Mouse (Mus musculus) spleen, postnatal 36 days (tissue): ENCODE results near the gene Dnah8.

Experiments used
- DNase-seq, 2 experiments: peaks; one replicate each; pipeline ENCODE4 v3.0.0; 2022; ENCODE audit warnings: low spot score in 2 of 2, mixed read lengths in 1 of 2

The Dnah8 gene

GRCm38 (mm10) chr17:30821115-30821514 is 197.0 kb downstream of the Dnah8 start:
- DNase-seq: no peak

- no peak for DNase-seq
Observed at GRCm38 (mm10) chr17:30824473-30824872, 200.3 kb downstream of the Dnah8 start.

GRCm38 (mm10) chr17:30825731-30826304 is 201.7 kb downstream of the Dnah8 start:
- no peak for DNase-seq

- no peak for DNase-seq
Observed at GRCm38 (mm10) chr17:30831170-30831569, 207.0 kb downstream of the Dnah8 start.

GRCm38 (mm10) chr17:30835419-30835818 is 211.3 kb downstream of the Dnah8 start:
- no peak for DNase-seq

GRCm38 (mm10) chr17:30837031-30837430 is 212.9 kb downstream of the Dnah8 start:
- DNase-seq: no peak

- no peak for DNase-seq
Observed at GRCm38 (mm10) chr17:30840046-30840445, 215.9 kb downstream of the Dnah8 start.

GRCm38 (mm10) chr17:30842312-30842711 is 218.2 kb downstream of the Dnah8 start:
- peak; percentile 28 to 51 for DNase-seq

- no peak for DNase-seq
Observed at GRCm38 (mm10) chr17:30844321-30844791, 220.2 kb downstream of the Dnah8 start.

- DNase-seq: no peak
Observed at GRCm38 (mm10) chr17:30847498-30847897, 223.3 kb downstream of the Dnah8 start.

- DNase-seq: no peak
Observed at GRCm38 (mm10) chr17:30848086-30848485, 223.9 kb downstream of the Dnah8 start.

- no peak for DNase-seq
Observed at GRCm38 (mm10) chr17:30848804-30849203, 224.7 kb downstream of the Dnah8 start.

GRCm38 (mm10) chr17:30849813-30850212 is 225.7 kb downstream of the Dnah8 start:
- DNase-seq: no peak

GRCm38 (mm10) chr17:30852345-30852744 is 228.2 kb downstream of the Dnah8 start:
- DNase-seq: no peak

GRCm38 (mm10) chr17:30857347-30857746 is 233.2 kb downstream of the Dnah8 start:
- no peak for DNase-seq

- DNase-seq: no peak
Observed at GRCm38 (mm10) chr17:30858586-30859259, 234.6 kb downstream of the Dnah8 start.

GRCm38 (mm10) chr17:30859989-30860585 is 235.9 kb downstream of the Dnah8 start:
- no peak for DNase-seq

- no peak for DNase-seq
Observed at GRCm38 (mm10) chr17:30860606-30861005, 236.5 kb downstream of the Dnah8 start.

GRCm38 (mm10) chr17:30866281-30866680 is 242.1 kb downstream of the Dnah8 start:
- no peak for DNase-seq

- no peak for DNase-seq
Observed at GRCm38 (mm10) chr17:30866966-30867365, 242.8 kb downstream of the Dnah8 start.

GRCm38 (mm10) chr17:30871040-30871439 is 246.9 kb downstream of the Dnah8 start:
- DNase-seq: no peak

- DNase-seq: no peak
Observed at GRCm38 (mm10) chr17:30874276-30874675, 250.1 kb downstream of the Dnah8 start.

- DNase-seq: no peak
Observed at GRCm38 (mm10) chr17:30877456-30877855, 253.3 kb downstream of the Dnah8 start.
